Mouse (Mus musculus) 3134 (cell line): ENCODE data around the gene Map3k13.
"Not testable (repeated sequence)": the region's sequence is repeated elsewhere in the genome, so short reads cannot be mapped to it uniquely, and the experiment has no call there.

Experiments
- DNase-seq: peaks from one replicate; pipeline ENCODE4 v3.0.0-alpha.2; 2011; ENCODE audit warnings: low spot score; ENCODE audit not compliant: insufficient read length; ENCODE audit errors: extremely low read depth

Map3k13 gene

DNA sequence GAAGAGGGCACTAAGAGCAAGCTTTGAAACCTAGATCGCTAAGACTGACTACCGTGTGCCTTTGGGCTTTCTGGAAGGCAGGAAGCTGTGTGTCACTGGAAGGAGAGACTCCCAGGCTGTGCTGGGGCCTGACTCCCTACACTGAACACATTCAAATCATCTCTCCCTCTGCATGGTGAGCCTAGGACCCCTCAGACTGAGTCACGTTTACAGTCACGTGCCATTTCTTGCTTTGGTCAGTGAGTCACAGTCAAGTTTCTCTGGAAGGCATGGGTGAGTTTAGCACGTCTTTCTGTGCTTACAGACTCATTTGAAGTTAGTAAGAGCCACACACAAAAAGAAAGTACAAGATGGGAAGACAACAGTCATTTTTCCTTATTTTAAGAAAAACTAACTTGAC lies 107.1 kb downstream of the Map3k13 start:
- peak; percentile 29 for DNase-seq

DNA sequence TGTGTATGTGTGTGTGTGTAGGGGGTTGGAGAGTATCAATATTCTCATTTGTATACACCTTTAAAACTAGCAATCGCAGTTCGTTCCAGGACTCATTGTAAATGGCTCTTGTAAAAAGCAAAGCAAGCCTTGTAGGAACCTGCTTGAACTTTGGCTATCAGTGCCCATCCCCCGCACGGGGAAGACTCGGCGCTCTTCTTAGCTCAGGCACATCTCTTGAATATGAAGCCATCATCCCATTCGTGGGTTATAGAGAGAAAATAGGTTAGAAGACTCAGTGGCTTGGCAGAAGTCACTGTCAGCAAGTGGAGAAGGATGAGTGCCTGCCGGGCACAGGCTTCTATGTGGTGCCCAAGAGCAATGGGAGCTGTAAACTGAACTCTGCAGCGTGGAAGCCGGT lies 110.5 kb downstream of the Map3k13 start:
- no peak for DNase-seq

DNA sequence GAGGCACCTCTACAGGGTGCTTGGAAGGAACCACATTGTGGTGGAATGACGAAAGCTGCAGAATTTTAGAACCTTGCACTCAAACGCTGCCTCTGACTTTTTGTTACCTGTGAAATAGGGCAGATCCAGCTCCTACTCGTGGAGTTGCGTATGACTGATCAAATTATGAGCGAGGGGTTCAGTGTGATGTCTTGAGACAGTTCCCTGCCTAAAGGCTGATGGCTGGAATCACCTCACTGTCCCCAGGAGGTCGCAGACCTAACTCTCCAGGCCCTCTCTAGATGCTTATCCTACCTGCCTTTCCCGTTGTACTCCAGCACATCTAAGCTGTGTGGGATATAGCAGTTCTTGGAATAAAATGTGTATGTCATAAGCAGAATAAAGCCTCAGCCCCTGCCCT lies 111.8 kb downstream of the Map3k13 start:
- no peak for DNase-seq

DNA sequence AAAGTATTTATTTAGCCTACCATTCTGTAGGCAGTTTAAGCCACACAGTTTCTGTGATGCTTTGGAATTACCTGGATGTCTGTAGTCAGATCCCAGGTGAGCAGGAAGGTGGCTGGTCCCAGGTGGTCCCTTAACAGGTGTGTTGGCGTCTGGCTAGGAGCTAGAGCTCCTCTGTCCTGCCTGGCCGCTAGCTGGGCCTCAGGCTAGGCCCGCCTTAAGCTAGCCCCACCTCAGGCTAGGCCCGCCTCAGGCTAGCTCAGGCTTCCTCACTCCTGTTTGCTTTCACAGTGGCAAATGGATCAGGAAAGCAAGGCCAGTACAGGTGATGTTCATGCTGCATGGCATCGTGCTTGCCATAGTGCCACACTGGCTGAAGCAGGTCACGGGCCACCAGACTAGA lies 112.8 kb downstream of the Map3k13 start:
- DNase-seq: no peak

DNA sequence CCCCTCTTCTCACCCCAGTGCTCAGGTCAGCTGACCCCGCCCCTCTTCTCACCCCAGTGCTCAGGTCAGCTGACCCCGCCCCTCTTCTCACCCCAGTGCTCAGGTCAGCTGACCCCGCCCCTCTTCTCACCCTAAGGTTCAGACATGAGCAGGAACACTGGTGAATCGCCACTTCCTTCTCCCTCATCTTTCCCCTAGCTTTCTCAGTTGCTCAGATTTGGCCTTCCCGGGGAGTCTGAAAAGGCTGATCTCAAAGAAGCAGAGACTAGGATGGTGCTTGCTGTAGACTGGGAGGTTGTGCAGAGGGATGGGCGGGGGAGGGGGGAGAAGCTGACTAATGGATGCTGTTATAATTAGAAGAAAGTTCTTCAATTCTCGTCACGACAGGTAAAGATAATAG lies 114.8 kb downstream of the Map3k13 start:
- not testable (repeated sequence) for DNase-seq

DNA sequence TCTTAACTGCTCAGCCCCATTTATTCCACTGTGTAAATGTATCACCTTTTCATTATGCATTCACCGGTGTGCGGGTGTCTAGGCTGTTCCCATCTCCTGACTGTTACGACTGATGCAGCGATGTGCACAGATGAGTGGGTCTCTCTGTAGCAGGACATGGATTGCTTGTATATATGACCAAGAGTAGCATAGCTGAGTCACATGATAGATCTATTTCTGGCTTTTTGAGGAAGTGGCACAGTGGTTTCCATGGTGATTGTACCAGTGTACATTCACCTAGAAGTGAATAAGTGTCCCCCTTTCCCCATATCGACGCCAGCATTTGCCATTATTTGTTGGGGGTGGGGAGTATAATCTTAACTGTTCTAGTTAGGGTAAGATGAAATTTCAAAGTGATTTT lies 119.2 kb downstream of the Map3k13 start:
- no peak for DNase-seq

DNA sequence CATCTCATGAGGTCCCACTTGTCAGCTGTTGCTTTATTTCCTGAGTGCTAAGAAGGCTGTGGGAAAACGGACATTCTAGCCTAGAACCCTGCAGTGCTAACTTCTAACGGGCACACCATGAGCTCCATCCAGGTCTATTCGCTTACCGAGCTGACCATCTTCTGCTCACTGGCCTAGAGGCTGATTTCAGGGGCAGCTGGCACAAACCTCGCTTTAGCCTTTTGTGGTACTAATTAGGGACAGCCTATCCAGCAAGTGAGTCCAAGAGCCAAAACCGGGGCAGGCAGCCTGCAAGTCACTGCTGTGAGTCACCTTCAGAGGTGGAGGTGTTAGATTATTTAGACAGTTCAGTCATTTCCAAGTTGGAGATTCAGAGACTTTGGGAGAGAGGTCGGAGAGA lies 122.5 kb downstream of the Map3k13 start:
- no peak for DNase-seq

DNA sequence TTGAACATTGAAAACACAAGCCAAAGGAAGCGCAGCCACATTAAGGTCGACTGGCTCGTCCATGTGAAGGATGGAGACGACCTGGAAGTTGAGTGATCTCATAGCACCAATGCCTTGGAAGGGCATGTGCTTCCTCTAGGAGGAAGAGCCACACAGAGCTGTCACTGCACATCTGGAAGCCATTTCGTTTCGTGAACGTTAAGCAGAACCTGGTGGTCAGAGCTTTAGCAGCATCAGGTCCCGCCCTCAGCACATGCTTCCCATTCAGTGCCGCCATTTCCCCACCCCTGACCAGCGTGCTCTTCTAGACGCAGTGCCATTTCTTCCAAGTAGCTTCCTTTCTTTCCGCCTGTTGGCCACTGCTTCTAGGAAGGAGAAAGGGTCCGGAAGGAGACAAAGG lies 134.3 kb downstream of the Map3k13 start:
- no peak for DNase-seq

DNA sequence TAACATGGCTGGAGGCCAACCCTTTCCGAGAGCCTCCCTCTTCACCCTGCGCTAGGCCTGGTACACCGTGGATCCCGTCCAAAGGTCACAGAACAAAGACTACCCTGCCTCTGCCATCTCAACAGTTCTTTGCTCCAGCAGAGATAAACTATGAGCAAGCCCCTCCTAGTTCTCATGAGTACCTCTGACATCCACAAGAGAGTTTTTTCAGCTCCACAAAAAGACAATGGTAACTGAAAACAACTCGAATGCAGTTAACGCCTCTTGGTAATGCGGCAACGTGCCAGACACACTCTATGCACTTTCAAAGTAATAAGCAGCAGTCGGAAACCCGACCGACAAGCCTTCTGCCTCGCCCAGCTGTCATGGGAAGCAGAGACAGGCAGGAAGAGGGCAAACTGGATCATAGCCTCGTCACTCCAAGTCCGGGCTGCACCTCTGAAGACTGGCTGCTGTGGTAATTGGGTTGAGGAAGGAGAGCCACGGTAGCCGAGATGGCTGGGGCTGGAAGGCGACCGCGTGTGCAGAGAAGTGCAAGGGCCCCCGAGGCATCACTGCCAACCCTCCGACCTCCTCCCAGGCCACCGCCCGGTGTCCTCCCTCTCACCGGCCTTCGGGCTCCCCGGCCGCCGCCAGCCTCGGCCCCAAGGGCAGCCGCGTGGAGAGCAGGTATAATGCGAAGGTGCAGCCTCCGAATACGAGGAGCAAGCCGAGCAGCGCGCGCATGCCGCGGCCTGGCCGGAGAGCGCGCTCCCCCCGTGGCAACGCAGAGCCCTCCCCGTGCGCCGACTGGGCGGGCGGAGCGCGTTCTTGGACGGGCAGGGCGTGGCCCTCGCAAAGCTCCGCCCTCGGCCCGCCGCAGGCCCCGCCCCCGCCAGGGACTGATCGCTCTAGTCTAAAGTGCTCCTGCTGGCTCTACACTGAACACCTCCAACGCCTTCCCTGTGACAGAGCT lies 152.9 kb downstream of the Map3k13 start, which contains the start of gene Tmem41a:
TSS of gene Tmem41a (minus strand) at position 792 of the 955 bp plus-strand sequence.
- DNase-seq: peak; percentile 97

DNA sequence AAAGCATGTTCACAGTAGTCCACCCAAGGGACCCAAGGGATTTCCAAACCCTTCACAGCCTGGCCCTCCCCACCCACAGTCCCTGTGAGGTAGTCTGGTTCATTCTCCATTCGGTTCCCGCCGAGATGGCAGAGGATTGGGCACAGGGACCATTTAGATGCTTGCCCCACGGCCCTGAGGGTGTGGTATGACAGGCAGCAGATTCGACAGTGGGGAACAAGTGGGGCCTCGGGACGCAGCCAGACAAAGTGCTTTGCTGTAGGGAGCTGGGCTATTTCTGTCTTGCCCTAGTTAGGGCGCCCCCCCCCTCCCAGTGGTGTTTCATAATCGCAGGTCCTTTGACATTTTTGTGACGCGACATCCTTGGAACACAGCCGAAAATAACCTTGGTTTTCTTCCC lies 161.4 kb downstream of the Map3k13 start:
- peak; percentile 55 for DNase-seq

DNA sequence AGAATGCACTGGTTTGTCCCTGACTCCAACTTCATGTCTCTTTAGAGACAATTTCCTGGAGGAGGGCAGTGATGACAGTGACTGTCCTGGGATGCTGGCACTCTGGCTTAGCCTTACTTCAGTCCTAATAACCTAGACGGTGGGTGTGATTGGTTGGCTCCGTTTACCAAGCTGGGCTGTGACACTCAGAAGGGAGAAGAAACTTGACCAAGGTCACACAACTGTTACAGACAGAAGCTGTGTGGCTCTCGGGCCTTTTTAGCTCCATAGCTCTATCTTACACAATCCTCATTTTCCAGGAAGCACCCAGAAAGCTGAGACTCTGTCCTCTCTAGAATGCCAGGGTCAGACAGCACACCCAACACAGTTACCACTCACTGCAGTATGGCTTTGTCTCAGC lies 171.4 kb downstream of the Map3k13 start:
- DNase-seq: no peak

DNA sequence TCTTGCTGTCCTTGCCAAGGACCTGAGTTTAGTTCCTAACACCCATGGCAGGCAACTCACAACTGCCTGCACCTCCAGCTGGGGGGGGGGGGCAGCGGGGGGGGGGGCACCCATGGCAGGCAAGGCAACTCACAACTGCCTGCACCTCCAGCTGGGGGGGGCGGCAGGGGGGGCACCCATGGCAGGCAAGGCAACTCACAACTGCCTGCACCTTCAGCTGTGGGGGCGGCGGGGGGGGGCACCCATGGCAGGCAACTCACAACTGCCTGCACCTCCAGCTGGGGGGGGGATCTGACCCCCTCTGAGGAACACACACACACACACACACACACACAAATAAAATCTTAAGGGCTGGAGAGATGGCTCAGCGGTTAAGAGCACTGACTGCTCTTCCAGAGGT lies 175.7 kb downstream of the Map3k13 start:
- no peak for DNase-seq

DNA sequence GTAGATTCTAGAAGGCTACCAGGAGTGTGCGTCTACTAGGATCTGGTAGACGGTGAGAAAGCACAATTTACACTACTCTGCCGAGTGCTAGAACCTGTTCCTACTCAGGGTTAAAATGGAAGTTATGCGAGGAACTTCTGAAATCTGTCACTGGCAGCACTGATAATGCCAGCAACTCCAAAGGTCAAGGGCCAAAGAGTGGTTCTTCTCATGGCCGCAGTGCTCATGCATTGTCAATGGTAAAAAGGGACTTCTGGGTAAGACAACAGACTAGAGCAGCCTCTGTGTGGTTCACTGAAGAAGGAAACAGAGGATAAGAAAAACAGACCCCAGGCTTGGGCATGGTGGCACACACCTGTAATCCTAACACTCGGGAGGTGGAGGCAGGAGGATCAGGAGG lies 176.4 kb downstream of the Map3k13 start:
- DNase-seq: no peak

DNA sequence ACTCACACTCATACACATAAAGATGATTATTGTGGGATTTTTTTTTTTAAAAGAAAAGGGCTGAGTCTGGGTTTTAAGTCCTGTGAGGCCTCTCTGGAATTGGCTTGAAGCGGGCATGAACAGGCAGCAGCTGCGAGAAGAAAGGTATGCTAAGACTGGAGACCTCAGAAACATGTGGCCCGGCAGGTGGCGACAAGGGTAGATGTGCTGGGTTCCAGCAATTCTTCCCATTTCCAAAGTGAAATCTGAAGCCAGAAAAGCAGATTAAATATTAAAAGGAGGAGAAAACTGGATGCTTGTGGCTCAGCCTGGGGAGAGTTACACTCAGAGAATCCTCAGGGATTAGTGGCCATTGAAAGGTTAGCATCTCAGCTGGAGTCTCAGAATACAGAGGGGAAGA lies 177.3 kb downstream of the Map3k13 start:
- no peak for DNase-seq

DNA sequence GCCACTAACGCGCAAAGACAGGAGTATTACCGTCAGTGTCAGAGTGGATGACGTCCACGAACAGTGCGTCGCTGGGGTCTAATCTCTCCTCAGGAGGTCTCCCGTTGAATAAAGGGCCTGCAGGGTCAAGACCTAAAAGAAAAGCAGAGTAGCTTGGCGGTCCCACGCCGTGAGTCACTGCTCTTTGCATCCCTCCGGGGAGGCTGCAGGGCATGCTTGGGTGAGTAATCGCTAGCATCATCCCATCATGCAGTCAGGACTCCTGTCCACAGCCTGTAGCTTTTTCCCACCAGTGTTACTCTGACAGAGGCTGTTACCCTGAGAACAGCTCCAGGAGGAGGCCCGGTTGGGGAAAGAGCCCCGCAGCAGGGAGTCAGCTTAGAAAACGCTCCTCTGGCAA lies 182.1 kb downstream of the Map3k13 start:
- DNase-seq: peak; percentile 63

DNA sequence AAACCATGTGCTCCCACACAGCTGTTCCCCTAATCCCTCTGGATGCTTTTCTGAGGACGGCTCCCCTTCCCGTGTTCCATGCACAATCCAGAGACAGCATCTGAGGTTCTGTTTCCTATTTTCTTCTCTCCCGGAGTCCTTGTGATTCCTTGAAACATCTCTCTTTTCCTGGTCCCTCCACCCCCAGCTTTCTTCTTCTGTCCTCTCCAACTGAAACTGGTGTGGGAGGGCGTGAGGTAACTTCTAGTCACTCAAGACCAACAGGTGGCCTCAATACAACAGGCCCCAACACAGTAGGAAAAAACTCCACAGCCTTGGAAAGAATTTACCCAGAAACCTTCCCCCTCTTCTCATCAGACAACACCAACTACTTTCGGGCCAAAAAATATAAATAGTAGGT lies 183.2 kb downstream of the Map3k13 start:
- no peak for DNase-seq
